Mouse (Mus musculus): Measurements from ENCODE around the gene Vtcn1.

- TF ChIP-seq CTCF (IDR thresholded peaks at IDR 0.05; ENCODE audit: low read depth, low read length) (no peak), TAL1 (conservative IDR thresholded peaks at IDR 0.05; ENCODE audit: low read depth, low read length) (no peak), GATA1 (IDR thresholded peaks at IDR 0.05; ENCODE audit: borderline replicate concordance, low read length) (no peak), GATA2 (IDR thresholded peaks at IDR 0.05; ENCODE audit: borderline replicate concordance, low read depth, low read length) (no peak)
Measured at GRCm38 (mm10) chr3:100924065-100924732, 98.9 kb downstream of the Vtcn1 start.

Measured in G1E (cell line).